Mouse (Mus musculus) forebrain, embryonic 10.5 days (tissue): ENCODE measurements around the gene Cct7. TPM values are rescaled to one million over a fixed set of nuclear protein-coding genes. Genes with fewer than 3 reads are reported as not detected.

ENCODE experiments used
- DNase-seq: peaks from one replicate; pipeline ENCODE4 v3.0.0-alpha.2; 2017; ENCODE audit warnings: low spot score; ENCODE audit errors: extremely low spot score
- H3K27ac ChIP-seq: fragments of 300-500 bp; sonication (generic); 2 replicates; pipeline ENCODE4 v1.5.1; 2016; ENCODE audit warnings: mild to moderate bottlenecking
- H3K27me3 ChIP-seq: fragments of 300-500 bp; sonication (generic); 2 replicates; pipeline ENCODE4 v1.6.1; 2016; ENCODE audit warnings: mild to moderate bottlenecking; ENCODE audit not compliant: poor library complexity, severe bottlenecking
- H3K36me3 ChIP-seq: fragments of 300-500 bp; sonication (generic); replicated peaks from 2 replicates; pipeline ENCODE4 v1.6.1; 2016; ENCODE audit warnings: mild to moderate bottlenecking, moderate library complexity
- H3K4me1 ChIP-seq: fragments of 300-500 bp; sonication (generic); 2 replicates; pipeline ENCODE4 v1.6.1; 2016
- H3K4me3 ChIP-seq: fragments of 300-500 bp; sonication (generic); 2 replicates; pipeline ENCODE4 v1.5.1; 2016; ENCODE audit warnings: mild to moderate bottlenecking, moderate library complexity
- H3K9me3 ChIP-seq: fragments of 300-500 bp; sonication (generic); 2 replicates; pipeline ENCODE4 v1.6.1; 2016; ENCODE audit warnings: mild to moderate bottlenecking, moderate library complexity
- WGBS: fragments of 180-500 bp; shearing (Covaris S2); methylation state at CpG from one replicate; pipeline ENCODE4 v1.1.7; 2016; 5-methylcytosine and 5-hydroxymethylcytosine counted together
- polyA plus RNA-seq: library from polyadenylated mRNA; unstranded; fragments of >200 nt; fragmentation: Nextera tagmentation; extraction: Ambion mirVana; gene quantifications from 2 replicates; pipeline ENCODE4 v1.2.1, GENCODE M21; 2016

The Cct7 gene
- polyA plus RNA-seq: 766 and 774 TPM in 2 replicates

DNA sequence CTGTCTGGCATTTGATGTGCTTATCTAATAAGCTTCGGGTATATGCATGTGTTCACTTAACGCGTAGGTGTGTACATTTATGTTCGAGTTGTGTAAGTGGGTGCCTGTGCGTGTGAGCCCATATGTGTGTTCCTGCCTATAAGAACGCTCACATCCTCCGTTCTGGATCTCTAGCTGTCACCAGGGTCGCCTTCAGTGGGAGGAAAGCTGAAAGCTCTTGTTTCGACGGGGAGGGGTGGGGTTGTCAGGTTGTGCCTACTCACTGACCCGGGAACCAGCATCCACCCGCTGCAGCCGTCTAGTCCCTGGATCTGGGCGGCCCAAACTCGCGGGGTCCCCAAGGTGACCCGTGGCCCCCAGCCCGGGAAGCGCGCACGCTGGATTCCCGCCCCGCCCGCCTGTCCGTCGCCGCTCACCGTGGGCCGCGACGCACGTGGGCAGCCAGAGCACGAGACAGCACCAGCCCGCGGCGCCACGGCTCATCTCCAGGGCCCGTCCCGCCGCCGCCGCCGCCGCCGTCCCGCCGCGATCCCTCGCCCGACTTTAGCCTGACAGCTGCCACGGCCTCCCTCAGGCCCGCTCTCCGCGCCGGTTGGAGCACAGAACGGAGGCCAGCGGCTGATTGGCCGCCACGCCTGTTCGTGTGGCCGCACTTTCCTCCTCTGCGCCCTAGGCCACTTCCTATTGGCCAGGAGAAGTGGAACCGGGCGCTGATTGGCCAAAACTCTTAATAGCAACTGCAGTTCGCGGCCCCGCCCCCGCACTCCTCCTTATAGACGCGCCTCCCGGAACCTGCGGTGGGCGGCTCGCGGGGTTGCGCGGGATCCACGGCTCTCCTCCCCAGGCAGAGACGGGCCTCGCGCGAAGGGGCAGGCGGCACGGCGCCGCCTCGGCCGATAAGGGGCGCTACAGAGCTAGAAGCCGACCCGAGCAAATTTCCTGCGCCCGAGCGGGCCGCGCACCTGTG is at the start of gene Cct7:
Cct7 (plus strand) TSS at position 818 of the 967 bp plus-strand sequence.
- peak within 1 kb of the TSS; percentile 70 for H3K4me3 ChIP-seq
- H3K9me3 ChIP-seq: no peaks in the 10 kb centered on the region
- H3K4me1 ChIP-seq: peaks cover 43% of the 10 kb centered on the region
- H3K27ac ChIP-seq: peak within 1 kb of the TSS; percentile 95
- no peaks in the 10 kb centered on the region for H3K27me3 ChIP-seq
- peak; percentile 98 for DNase-seq
- WGBS: 3% methylated on average over 96 of the region's 96 CpGs
- H3K36me3 ChIP-seq: peaks cover 41% of the 10 kb centered on the region

DNA sequence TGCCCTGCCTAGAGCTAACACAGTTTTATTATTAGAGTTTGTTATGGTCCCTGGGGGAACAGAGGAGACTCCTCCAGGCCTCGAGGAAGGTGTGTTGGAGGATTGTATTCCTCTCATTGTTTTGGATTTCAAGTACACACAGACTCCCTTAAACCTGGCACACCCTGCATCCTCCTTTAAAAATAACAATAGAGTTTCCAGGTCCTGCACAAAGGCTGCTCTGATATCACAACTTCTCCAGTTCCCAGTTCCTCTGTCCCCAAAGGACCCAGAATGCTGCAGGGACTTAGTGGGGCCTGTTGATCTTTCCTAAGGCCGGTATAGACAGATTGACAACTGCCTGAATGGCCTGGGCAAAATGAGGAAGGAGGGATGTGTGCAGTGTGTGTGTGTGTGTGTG is 48.7 kb upstream of the Cct7 start:
- H3K27ac ChIP-seq: no peak overlapping the region
- DNase-seq: no peak
- H3K9me3 ChIP-seq: no peaks in the 10 kb centered on the region
- H3K4me1 ChIP-seq: peaks cover 9% of the 10 kb centered on the region
- WGBS: 68% methylated on average over 2 of the region's 2 CpGs
- H3K27me3 ChIP-seq: peaks cover 38% of the 10 kb centered on the region
- H3K4me3 ChIP-seq: no peak overlapping the region
- no peaks in the 10 kb centered on the region for H3K36me3 ChIP-seq

DNA sequence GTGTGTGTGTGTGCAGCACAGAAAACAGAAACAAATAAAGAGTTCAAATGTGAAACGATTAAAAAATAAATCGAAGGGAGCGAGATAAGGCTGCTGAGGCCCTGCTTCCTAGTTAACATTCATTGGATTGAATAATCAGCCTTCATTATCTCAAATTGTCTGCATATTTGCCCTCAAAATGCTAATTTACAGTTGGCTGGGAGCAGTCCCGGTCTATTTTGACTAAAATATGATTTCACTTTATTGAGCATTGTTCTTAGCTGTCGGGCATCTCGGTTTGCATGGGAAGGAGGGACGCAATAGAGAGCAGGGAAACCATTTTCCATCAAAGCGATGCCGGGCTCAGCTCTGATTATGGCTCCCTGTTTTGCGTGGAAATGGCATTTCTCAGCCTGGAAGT is 48.3 kb upstream of the Cct7 start:
- peaks cover 42% of the 10 kb centered on the region for H3K27me3 ChIP-seq
- H3K4me1 ChIP-seq: peaks cover 9% of the 10 kb centered on the region
- no peak overlapping the region for H3K4me3 ChIP-seq
- 87% methylated on average over 10 of the region's 10 CpGs for WGBS
- H3K27ac ChIP-seq: no peak overlapping the region
- H3K36me3 ChIP-seq: no peaks in the 10 kb centered on the region
- H3K9me3 ChIP-seq: no peaks in the 10 kb centered on the region
- no peak for DNase-seq

DNA sequence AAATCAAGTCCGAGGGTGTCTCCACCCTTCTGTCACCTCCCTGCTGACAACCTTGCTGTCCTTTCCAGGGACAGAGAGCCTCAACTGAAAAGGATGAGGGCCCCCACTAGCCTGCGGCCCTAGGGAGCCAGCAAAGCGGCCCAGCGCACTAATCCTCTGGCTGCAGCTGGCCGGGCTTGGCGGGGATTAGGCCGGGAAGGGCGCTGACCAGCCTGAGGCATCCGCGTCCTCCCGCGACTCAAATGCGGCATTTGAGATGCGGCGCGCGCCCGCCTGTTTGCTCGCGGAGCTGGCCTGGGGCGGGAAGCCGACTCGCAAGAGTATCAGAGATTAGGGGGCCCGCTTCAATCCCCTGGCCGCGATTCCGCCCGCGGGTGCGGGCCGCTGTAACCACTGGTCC is 42.3 kb upstream of the Cct7 start:
- Histone ChIP-seq H3K4me3 (peak overlapping the region; percentile 46), H3K27me3 (peaks cover 71% of the 10 kb centered on the region), H3K9me3 (no peaks in the 10 kb centered on the region), H3K36me3 (no peaks in the 10 kb centered on the region), H3K4me1 (peaks cover 19% of the 10 kb centered on the region), H3K27ac (peak overlapping the region; percentile 40)
- 1% methylated on average over 31 of the region's 31 CpGs for WGBS
- DNase-seq: peak; percentile 63

DNA sequence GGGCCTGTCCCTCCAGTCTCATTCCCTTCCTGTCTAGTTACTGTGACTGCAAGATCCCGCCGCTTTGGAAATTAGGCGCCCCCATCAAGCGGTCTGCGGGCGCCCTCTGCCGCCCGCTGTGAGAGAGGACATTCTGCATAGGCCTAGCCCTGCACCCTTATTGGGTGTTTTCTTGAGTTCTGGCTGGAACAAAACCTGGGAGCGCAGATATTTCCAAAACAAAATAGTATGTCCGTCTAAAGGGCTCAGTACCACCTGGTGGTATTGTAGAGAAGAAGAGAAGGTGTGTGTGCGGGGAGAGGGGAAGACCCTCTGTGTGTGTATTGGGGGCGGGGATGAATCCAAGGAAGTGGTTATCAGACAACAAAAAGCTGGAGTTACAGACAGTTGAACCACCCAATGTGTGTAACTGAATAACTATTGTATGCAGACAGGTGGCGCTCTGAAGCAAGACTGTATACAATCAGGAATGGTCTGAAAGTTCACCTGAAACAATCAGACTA is 40.5 kb upstream of the Cct7 start:
- H3K36me3 ChIP-seq: no peaks in the 10 kb centered on the region
- peak; percentile 81 for DNase-seq
- peaks cover 56% of the 10 kb centered on the region for H3K27me3 ChIP-seq
- H3K4me3 ChIP-seq: no peak overlapping the region
- peaks cover 19% of the 10 kb centered on the region for H3K4me1 ChIP-seq
- H3K9me3 ChIP-seq: no peaks in the 10 kb centered on the region
- no peak overlapping the region for H3K27ac ChIP-seq
- WGBS: 9% methylated on average over 13 of the region's 13 CpGs

DNA sequence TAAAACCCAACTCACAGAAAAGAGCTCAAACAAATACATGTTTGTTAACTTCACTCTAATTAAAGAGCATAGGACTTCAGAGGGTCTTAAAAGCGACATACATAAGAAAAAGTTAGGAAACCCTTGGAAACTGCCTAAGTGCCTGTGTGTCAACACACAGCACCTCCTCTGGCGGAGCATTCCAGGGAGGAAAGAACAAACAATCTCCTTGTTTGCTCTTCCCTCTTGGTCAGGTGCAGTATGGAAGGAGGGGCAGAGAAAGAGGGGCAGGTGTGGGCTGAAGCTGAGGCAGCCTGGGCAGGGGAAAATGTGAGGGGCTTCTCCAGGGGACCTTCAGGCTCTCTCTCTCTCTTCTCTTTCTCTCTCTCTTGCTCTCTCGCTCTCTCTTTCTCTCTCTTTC is 35.5 kb upstream of the Cct7 start:
- peaks cover under 1% of the 10 kb centered on the region; the same call in 1 of the 2 replicates for H3K4me1 ChIP-seq
- H3K36me3 ChIP-seq: no peaks in the 10 kb centered on the region
- no peak overlapping the region for H3K27ac ChIP-seq
- WGBS: 61% methylated on average over 3 of the region's 3 CpGs
- no peak overlapping the region for H3K4me3 ChIP-seq
- no peak for DNase-seq
- H3K9me3 ChIP-seq: no peaks in the 10 kb centered on the region
- H3K27me3 ChIP-seq: peaks cover 7% of the 10 kb centered on the region; the same call in 1 of the 2 replicates

DNA sequence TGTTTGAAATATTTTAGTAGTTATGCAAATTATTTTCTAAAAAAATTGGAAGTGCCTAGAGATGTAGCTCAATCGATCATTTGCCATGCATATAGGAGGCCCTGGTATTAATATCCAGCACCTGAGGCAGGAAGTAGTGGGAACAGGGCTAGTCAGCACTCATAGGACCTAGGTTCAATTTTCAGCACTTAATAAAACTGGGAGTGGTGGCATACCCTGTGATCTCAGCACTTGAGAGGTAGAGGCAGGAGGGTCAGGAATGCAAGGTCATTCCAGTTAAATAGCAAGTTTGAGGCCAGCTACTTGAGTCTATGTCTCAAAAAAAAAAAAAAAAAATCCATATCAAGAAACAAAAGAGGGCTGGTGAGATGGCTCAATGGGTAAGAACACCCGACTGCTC is 32.2 kb upstream of the Cct7 start:
- DNase-seq: no peak
- no peaks in the 10 kb centered on the region for H3K9me3 ChIP-seq
- H3K27me3 ChIP-seq: peaks cover 28% of the 10 kb centered on the region
- no peak overlapping the region for H3K4me3 ChIP-seq
- 91% methylated on average over 2 of the region's 2 CpGs for WGBS
- no peak overlapping the region for H3K27ac ChIP-seq
- H3K36me3 ChIP-seq: no peaks in the 10 kb centered on the region
- peaks cover 16% of the 10 kb centered on the region for H3K4me1 ChIP-seq

DNA sequence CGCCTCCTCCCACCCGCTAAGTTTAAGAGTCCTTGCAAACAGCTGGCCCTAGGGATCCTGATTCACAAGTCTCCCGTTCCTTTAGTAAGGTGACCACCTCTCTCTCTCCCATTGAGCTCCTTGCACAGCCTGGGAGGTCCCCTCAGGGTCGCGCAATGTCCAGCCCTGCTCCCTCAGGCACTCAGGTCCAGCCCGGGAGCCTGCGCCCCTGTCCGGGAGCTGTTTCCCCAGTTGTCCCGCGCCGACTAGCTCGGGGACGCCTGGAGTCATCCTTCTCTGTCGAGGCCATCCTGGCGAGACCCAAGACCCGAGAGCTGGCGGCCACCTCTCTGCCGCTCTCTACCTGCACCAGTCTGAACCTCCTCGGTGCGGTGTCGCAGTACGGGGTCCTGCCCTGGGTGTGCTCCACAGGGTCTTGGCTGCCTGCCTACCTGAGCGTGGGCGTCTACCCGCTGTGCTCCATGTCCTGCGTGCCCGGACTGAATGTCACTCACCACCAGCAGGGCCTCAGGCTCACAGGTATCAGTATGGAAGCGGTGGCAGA is 27.4 kb upstream of the Cct7 start, which contains the start of gene Noto:
Noto (plus strand) TSS at position 51 of the 544 bp plus-strand sequence.
- DNase-seq: peak; percentile 21
- Histone ChIP-seq H3K9me3 (no peaks in the 10 kb centered on the region), H3K27me3 (peaks cover 62% of the 10 kb centered on the region), H3K4me3 (peak within 1 kb of the TSS; percentile 18; the same call in 1 of the 2 replicates), H3K27ac (no peak within 1 kb of the TSS), H3K4me1 (peaks cover 16% of the 10 kb centered on the region), H3K36me3 (no peaks in the 10 kb centered on the region)
- WGBS: 13% methylated on average over 28 of the region's 28 CpGs

DNA sequence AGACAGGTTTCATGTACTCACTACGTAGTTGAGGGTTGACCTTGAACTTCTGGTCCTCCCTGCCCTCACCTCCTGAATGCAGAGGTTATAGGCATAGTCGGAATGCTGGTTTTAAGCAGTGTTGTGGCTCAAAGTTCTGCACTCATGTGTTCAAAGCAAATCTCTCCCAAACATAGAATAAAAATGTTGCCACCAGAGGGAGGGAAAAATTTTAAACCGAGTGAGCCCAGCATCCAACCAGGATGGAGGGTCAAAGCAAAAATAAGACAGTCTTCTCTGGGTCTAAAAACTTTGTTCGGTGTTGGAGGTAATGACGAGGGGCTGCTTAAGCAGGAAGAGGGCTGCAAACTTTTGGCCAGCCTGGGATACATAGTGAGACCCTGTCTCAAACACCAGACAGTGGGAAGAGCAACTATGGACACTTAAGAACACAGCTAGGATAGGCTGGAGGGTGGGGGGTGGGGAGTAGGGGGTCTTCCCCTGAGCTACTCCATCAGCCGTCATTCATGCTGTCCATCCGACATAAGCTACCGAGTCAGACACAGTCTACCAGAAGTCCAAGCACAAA is 20.0 kb upstream of the Cct7 start:
- no peaks in the 10 kb centered on the region for H3K36me3 ChIP-seq
- H3K27ac ChIP-seq: peak overlapping the region; percentile 91
- no peaks in the 10 kb centered on the region for H3K9me3 ChIP-seq
- peaks cover 13% of the 10 kb centered on the region for H3K27me3 ChIP-seq
- DNase-seq: no peak
- peak overlapping the region; percentile 79 for H3K4me3 ChIP-seq
- 47% methylated on average over 8 of the region's 8 CpGs for WGBS
- peaks cover 25% of the 10 kb centered on the region for H3K4me1 ChIP-seq

DNA sequence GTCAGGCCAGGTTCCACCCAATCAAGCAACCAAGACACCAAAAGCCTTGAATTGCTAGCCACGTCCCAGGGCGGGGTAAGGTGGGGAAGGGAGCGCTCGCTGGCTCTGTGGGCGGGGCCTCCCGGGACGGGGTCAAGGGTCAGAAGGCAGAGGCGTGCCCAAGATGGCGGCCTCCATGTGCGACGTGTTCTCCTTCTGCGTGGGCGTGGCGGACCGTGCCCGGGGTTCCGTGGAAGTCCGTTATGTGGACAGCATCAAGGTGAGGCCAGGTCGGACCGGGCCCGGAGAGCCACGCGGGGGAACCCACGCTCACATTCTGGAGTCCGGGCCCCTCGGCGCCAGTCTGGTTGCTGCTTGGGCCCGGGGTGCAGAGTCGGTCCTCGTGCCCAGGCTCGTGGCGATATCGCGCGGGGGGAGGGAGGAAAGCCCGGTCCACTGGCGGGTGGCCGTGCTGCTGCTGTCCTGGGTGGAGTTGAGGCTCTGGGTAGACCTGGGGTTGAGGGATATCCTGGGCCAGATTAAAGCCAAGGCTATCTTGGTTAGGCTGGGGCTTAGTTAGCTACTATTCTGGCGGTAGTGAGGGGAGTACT is 19.4 kb upstream of the Cct7 start, which contains the start of gene Smyd5:
Smyd5 (plus strand) TSS at position 148 of the 590 bp plus-strand sequence.
- under 1% methylated on average over 39 of the region's 39 CpGs for WGBS
- H3K27me3 ChIP-seq: peaks cover 8% of the 10 kb centered on the region
- peak within 1 kb of the TSS; percentile 91 for H3K27ac ChIP-seq
- peak within 1 kb of the TSS; percentile 79 for H3K4me3 ChIP-seq
- H3K4me1 ChIP-seq: peaks cover 25% of the 10 kb centered on the region
- peak; percentile 84 for DNase-seq
- H3K36me3 ChIP-seq: no peaks in the 10 kb centered on the region
- H3K9me3 ChIP-seq: no peaks in the 10 kb centered on the region

DNA sequence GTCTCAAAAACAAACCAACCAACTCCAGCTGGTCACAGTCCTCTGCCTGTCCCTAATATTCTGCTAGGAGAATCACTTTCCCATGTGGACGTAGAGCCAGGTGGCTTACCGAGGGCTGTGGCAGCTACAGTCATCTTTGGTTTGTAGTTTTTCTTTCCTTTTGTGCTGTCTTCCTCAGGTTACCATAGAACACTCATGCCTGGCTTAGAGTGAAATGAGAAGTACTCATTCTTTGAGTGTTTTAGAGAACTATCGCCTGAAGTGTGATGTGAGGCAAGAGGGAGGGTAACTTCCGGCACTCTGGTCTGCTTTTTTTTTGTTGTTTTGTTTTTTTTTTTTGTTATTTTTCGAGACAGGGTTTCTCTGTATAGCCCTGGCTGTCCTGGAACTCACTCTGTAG is 17.4 kb upstream of the Cct7 start:
- peaks cover 12% of the 10 kb centered on the region for H3K36me3 ChIP-seq
- no peaks in the 10 kb centered on the region for H3K9me3 ChIP-seq
- H3K27me3 ChIP-seq: no peaks in the 10 kb centered on the region
- no peak overlapping the region for H3K27ac ChIP-seq
- no peak for DNase-seq
- WGBS: 91% methylated on average over 5 of the region's 5 CpGs
- H3K4me3 ChIP-seq: no peak overlapping the region
- H3K4me1 ChIP-seq: peaks cover 25% of the 10 kb centered on the region

DNA sequence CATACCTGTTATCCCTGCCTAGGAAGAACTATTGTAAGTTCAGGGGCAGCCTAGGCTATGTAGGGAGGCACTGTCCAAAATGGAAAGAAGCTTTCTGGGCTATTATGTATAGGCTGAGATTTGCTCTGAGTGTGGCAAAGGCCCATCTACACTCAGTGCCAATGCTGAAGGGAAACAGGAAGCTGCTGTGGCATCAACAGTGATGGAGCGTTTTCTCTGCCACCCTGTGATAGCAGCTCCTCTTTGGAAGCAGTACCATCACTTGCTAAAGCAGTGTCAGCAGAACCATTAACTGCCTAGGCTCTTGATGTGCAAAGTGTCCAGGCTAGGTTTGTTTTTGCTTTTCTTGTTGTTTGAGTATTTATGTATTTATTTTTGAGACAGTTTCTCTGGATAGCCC is 15.1 kb upstream of the Cct7 start:
- H3K36me3 ChIP-seq: peaks cover 36% of the 10 kb centered on the region
- H3K27ac ChIP-seq: no peak overlapping the region
- no peaks in the 10 kb centered on the region for H3K27me3 ChIP-seq
- H3K4me3 ChIP-seq: no peak overlapping the region
- peaks cover 25% of the 10 kb centered on the region for H3K4me1 ChIP-seq
- DNase-seq: no peak
- no peaks in the 10 kb centered on the region for H3K9me3 ChIP-seq
- 95% methylated on average over 1 of the region's 1 CpGs for WGBS
